Mouse (Mus musculus) thymus, postnatal 4 days (tissue): ENCODE measurements around the gene Rpl27a.

Source experiments
- DNase-seq: peaks from one replicate; pipeline ENCODE4 v3.0.0; 2021

The Rpl27a gene

GRCm38 (mm10) chr7:109566327-109566726 lies 47.4 kb downstream of the Rpl27a start:
- DNase-seq: no peak

DNA sequence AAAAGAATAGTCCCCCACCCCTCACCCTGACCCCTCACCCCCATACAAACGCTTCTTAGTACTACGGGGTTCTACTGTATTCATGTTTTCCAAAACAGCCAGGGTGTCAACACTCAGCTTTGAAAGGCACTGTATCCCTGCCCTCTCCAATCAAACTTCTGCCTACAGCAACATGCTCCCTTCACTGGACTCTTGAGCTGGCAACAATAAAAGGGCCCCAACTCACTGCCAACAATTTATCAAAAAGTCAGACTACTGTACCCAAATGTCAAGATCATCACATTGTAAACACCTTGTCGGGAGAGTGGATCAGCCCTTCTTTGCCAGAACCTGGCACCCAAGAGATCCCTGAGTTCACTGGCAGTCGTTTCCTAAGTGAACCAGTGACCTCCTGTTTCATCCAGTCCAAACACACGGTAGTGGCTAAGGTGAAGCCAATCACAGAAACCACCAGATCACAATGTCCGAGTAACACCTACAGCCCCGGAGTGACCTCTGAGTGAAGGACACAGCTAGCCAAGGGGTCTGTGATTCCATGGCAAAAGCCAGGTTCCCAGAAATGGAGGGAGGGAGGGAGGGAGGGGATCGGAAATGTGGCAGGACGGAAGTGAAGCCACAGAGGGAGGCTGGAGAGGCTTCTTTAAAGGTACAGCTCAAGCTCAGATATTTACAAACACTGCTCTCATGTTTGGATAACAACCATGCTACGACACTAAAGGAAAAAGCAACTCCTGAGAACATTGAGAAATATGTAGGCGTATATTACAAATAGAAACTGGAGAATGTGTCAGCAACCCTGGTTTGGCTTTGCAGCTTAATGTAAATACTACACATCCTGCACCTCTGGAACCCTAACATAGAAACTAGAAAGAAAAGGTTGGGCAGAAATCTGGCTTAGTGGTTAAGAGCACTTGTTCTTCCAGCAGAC lies 48.2 kb downstream of the Rpl27a start:
- no peak for DNase-seq

DNA sequence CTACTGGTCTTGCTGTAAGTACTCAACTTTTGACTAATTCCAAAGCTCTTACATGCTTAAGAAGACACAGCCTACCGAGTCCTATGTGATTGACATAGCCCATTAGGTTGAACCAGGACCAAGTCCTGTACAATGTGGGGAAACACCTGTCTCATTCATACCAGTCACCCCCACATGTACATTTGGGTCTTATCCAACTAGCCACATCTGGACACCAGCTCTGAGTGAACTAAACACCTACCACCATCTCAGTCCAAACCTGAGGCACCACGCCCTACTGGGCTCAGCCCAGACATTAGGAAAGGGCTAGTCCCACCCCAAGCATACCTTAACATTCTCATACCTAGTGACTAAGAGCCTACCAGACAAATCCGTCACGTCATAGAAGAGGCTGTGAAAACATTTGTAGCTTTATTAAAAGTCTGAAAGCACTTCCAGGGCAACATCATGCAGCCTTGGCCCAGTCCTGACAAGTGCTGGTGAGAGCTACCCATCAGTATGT lies 49.5 kb downstream of the Rpl27a start:
- no peak for DNase-seq
